Mouse (Mus musculus) liver, embryonic 14.5 days (tissue): Measurements from ENCODE around the gene Kctd10. TPM values are rescaled to one million over a fixed set of nuclear protein-coding genes. Genes with fewer than 3 reads are reported as not detected.

Experiments used
- ATAC-seq: fragments of 200-750 bp; cut with Nextera tagmentation; 2 replicates; pipeline ENCODE4 v1.8.0; 2017; ENCODE audit warnings: moderate number of reproducible peaks, mild to moderate bottlenecking, moderate library complexity; ENCODE audit not compliant: insufficient read depth
- DNase-seq, 3 experiments: peaks; one replicate each; pipeline ENCODE4 v3.0.0-alpha.2; 2012 to 2013; ENCODE audit warnings: low read depth in 3 of 3, low spot score in 3 of 3
- H3K27ac ChIP-seq: fragments of 300-500 bp; sonication (generic); 2 replicates; pipeline ENCODE4 v1.5.1; 2014; ENCODE audit warnings: moderate library complexity, mild to moderate bottlenecking, control low read depth, inconsistent platforms
- H3K27me3 ChIP-seq: fragments of 300-500 bp; sonication (generic); 2 replicates; pipeline ENCODE4 v1.6.1; 2014; ENCODE audit warnings: mild to moderate bottlenecking, low read length, moderate library complexity; ENCODE audit not compliant: control insufficient read depth, insufficient read depth
- H3K36me3 ChIP-seq: fragments of 300-500 bp; sonication (generic); replicated peaks from 2 replicates; pipeline ENCODE4 v1.6.1; 2014; ENCODE audit warnings: low read depth; ENCODE audit not compliant: control insufficient read depth, insufficient read depth
- H3K4me1 ChIP-seq, 2 experiments: fragments of 200-500 bp in 1 of 2; fragments of 300-500 bp in 1 of 2; sonication (generic) in 1 of 2; replicated peaks; 2 replicates each; pipeline ENCODE4 v1.6.1; 2012 to 2014; ENCODE audit warnings: antibody characterized with exemption in 1 of 2, inconsistent platforms in 1 of 2, low read length in 1 of 2; ENCODE audit not compliant: control insufficient read depth in 2 of 2, insufficient read depth in 2 of 2
- H3K4me2 ChIP-seq: fragments of 300-500 bp; sonication (generic); 2 replicates; pipeline ENCODE4 v1.6.1; 2014; ENCODE audit warnings: low read depth, mild to moderate bottlenecking, control low read depth, moderate library complexity
- H3K4me3 ChIP-seq, 2 experiments: fragments of 200-500 bp in 1 of 2; fragments of 300-500 bp in 1 of 2; sonication (generic) in 1 of 2; 2 replicates each; pipeline ENCODE4 v1.5.1; 2012 to 2014; ENCODE audit warnings: low read depth in 2 of 2, low read length in 2 of 2, mild to moderate bottlenecking in 2 of 2, control low read depth in 1 of 2, inconsistent platforms in 1 of 2, moderate library complexity in 1 of 2; ENCODE audit not compliant: insufficient read depth in 1 of 2
- H3K9ac ChIP-seq: fragments of 300-500 bp; sonication (generic); replicated peaks from 2 replicates; pipeline ENCODE4 v1.6.1; 2014; ENCODE audit warnings: mild to moderate bottlenecking, control low read depth, moderate library complexity
- H3K9me3 ChIP-seq: fragments of 300-500 bp; sonication (generic); 2 replicates; pipeline ENCODE4 v1.6.1; 2016; ENCODE audit warnings: low read length, mixed read lengths; ENCODE audit not compliant: control insufficient read depth
- CTCF ChIP-seq: IDR thresholded peaks from 2 replicates; pipeline ENCODE4 v1.5.1; 2016; ENCODE audit warnings: antibody characterized with exemption, low read depth, control low read depth
- EP300 ChIP-seq: IDR thresholded peaks from 2 replicates; pipeline ENCODE4 v1.6.1; 2016; ENCODE audit warnings: antibody characterized with exemption, low read depth
- WGBS: fragments of 180-500 bp; shearing (Covaris S2); extraction: QIAGEN DNeasy Blood & Tissue Kit; methylation state at CpG from one replicate; pipeline ENCODE4 v1.1.7; 2014; ENCODE audit not compliant: insufficient replicate concordance; 5-methylcytosine and 5-hydroxymethylcytosine counted together
- polyA plus RNA-seq, 2 experiments: library from polyadenylated mRNA; depleted of rRNA in 1 of 2; stranded (reverse) in 1 of 2; unstranded in 1 of 2; fragments of >200 nt; fragmentation: Nextera tagmentation in 1 of 2; extraction: Ambion mirVana in 1 of 2; gene quantifications; 2 replicates each; pipeline versions ENCODE4 v1.2.1 to v1.2.3; 2012 to 2014

Kctd10 gene
- polyA plus RNA-seq, 2 experiments: 13.0 to 16.6 TPM

DNA sequence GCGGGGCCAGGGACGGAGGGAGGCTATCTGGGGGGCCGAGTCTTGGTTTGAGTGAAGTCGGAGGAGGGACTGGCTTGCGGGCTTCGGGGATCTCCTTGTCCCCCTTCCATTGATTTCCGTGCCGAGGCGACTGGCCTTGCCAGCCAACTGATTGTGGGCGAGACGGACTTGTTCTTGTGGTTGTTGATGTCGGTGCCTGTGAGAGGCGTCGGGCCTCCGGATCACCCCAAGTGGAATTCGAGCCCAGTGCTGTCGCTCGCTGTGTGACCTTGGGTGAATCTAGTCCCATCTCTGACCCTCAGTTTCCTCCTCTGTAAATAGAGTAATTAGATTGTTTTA, 674 bp upstream of the Kctd10 start:
- H3K27me3 ChIP-seq: no peaks in the 10 kb centered on the region
- peak overlapping the region; percentile 32 for H3K27ac ChIP-seq
- H3K9me3 ChIP-seq: no peaks in the 10 kb centered on the region
- H3K4me2 ChIP-seq: peak overlapping the region; percentile 98
- H3K4me1 ChIP-seq: peaks cover 29 to 38% of the 10 kb centered on the region in 2 experiments
- TF ChIP-seq EP300 (no peak), CTCF (no peak)
- ATAC-seq (peak; percentile 5; the same call in 1 of the 2 replicates), DNase-seq (no peak)
- peaks cover 9% of the 10 kb centered on the region for H3K36me3 ChIP-seq
- H3K9ac ChIP-seq: peak overlapping the region; percentile 96
- H3K4me3 ChIP-seq: peak overlapping the region; percentile 91 to 98
- WGBS: under 1% methylated on average over 18 of the region's 18 CpGs

DNA sequence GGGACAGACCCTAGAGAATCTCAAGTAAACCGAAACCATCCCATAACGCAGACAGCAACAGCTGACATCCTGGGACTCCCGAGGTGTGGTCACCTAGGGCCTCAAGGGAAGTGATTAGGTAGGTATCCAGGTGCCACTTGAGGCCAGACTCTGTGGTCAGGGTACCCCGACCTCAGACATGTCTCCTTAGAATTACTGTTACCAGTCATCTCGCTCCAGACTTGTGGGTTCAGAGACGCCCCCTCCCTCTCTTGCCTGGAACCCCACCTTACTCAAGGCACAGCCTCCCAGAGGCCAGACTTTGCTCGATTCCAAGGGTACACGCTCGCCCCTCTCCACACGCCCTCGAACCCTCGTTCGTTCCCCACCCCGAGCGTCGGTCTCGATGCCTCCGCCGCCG, 545 bp downstream of the Kctd10 start:
- TF ChIP-seq EP300 (no peak), CTCF (no peak)
- WGBS: under 1% methylated on average over 20 of the region's 20 CpGs
- ATAC-seq (peak; percentile 4; the same call in 1 of the 2 replicates), DNase-seq (no peak)
- Histone ChIP-seq H3K4me1 (peaks cover 30 to 44% of the 10 kb centered on the region in 2 experiments), H3K36me3 (peaks cover 5% of the 10 kb centered on the region), H3K4me3 (peak overlapping the region; percentile 91 to 98), H3K27me3 (no peaks in the 10 kb centered on the region), H3K9ac (peak overlapping the region; percentile 96), H3K9me3 (no peaks in the 10 kb centered on the region), H3K27ac (peak overlapping the region; percentile 32), H3K4me2 (peak overlapping the region; percentile 98)

DNA sequence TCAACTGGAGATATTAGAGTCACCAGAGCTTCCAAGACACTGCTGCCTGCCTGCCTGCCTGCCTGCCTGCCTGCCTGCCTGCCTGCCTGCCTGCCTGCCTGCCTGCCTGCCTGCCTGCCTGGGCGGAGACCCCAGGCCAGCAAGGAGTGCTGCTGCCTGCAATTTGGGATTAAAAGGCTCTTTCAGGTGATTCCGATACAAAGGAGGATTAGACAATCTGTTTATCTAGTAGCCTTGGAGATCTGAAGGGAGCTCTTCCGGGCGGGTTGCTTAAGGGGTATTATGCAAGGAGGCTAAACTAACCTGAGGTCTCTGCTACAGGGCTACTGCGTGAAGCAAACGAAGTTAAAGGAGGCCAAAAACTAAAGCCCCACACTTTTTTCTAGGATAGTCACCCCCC, 1.4 kb downstream of the Kctd10 start:
- peaks cover 38 to 52% of the 10 kb centered on the region in 2 experiments for H3K4me1 ChIP-seq
- H3K27me3 ChIP-seq: no peaks in the 10 kb centered on the region

DNA sequence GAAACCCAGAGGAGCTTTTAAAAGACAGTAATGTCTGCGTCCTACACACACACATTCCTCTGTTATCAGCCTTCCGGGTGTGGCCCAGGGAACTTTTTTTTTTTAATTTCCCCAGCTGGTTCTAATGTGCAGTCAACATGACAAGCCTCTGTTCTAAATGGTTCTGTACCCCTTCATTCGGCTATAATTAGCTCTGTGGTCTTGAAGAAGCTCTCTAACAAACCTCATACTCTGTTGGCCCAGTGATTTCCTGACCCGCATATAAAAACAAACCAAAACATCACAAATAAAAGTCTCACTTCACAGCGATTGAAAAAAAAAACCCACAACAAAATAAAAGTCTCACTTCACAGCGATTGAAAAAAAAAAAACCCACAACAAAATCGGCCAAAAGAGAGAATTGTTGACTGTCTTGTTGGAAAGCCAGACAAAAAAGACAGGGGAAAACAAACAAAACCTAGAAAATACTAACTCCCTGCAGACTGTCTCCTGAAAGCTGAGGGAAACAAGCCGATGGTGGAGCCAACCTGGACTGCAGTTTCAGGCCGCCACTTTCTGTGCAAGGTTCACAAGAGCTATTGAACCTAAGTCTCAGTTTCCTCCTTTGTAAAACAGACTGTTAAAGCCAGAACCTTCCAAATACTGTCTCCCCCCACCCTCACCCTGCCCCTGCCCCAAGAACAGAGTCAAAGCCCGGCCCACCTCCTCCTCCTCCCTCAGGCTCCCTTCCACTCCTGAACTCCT, 2.0 kb downstream of the Kctd10 start:
- 20% methylated on average over 10 of the region's 10 CpGs for WGBS
- ATAC-seq: no peak
- peak overlapping the region; percentile 98 for H3K4me2 ChIP-seq
- peak overlapping the region; percentile 70 for H3K27ac ChIP-seq
- peak overlapping the region in 1 of 2 experiments; percentile 31; a peak in 2 of 4 replicates for H3K4me3 ChIP-seq
- no peaks in the 10 kb centered on the region for H3K9me3 ChIP-seq
- no peak for TF ChIP-seq CTCF
- TF ChIP-seq EP300: no peak
- H3K9ac ChIP-seq: peak overlapping the region; percentile 38
- DNase-seq: no peak
- peaks cover 44 to 55% of the 10 kb centered on the region in 2 experiments for H3K4me1 ChIP-seq
- H3K36me3 ChIP-seq: peaks cover 4% of the 10 kb centered on the region
- no peaks in the 10 kb centered on the region for H3K27me3 ChIP-seq

More for the DNA sequence above, 1.4 kb downstream of the Kctd10 start:
- Histone ChIP-seq H3K9ac (peak overlapping the region; percentile 96), H3K9me3 (no peaks in the 10 kb centered on the region), H3K27ac (peak overlapping the region; percentile 70; the same call in 1 of the 2 replicates), H3K4me3 (peak overlapping the region in 1 of 2 experiments; percentile 91; a peak in 1 of 4 replicates), H3K36me3 (no peaks in the 10 kb centered on the region), H3K4me2 (peak overlapping the region; percentile 98)
- no peak for ATAC-seq
- no peak for TF ChIP-seq EP300
- no peak for TF ChIP-seq CTCF
- no peak for DNase-seq
- 25% methylated on average over 6 of the region's 6 CpGs for WGBS

DNA sequence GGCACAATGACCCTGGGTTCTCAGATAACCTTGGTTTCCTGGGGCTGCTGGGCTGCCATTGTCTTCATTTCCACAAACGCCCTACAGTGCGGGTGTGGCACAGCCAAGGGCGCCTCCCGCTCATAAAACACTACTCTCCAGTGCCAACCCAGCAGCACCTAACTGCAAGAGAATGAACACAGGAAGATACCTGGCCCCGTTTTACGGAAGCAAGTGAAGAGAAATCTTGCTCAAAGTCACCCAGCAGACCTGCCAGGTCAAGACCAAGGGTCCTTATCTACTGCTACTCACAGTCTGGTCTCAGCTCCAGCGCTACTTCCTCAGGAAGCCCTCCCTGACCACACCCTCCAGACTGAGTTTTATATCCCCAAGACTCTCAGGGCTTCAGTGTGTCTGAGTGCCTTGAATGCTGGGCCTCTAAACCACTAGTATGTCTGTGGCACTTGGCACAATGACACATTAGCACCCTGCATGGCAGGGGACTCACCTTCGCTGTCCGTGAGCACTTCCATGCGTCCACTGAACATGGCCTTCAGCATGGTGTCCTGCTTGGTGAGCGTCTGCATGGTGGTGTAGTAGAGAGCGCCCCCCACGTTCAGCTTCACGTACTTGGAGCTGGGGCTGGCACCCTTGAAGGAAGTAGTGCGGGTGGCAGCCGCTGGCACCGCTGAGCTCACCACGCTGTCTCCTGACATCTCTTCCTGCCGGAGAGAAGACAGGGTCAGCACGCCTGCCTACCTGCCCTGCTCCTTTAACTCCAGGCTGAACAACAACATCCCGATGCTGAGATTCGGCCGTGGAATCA, 5.7 kb downstream of the Kctd10 start:
- ATAC-seq (peak; percentile 47), DNase-seq (no peak)
- peaks cover 10% of the 10 kb centered on the region for H3K36me3 ChIP-seq
- H3K4me2 ChIP-seq: peak overlapping the region; percentile 47
- H3K27me3 ChIP-seq: no peaks in the 10 kb centered on the region
- H3K4me3 ChIP-seq: no peak overlapping the region
- no peak overlapping the region; the same call in 1 of the 2 replicates for H3K27ac ChIP-seq
- no peak overlapping the region for H3K9ac ChIP-seq
- 20% methylated on average over 23 of the region's 23 CpGs for WGBS
- TF ChIP-seq EP300: no peak
- TF ChIP-seq CTCF: peak; percentile 31; the same call in 1 of the 2 replicates
- H3K9me3 ChIP-seq: no peaks in the 10 kb centered on the region
- peaks cover 54 to 62% of the 10 kb centered on the region in 2 experiments for H3K4me1 ChIP-seq
